Mouse (Mus musculus): ENCODE measurements around the gene Pdss2.

Pdss2 gene

DNA sequence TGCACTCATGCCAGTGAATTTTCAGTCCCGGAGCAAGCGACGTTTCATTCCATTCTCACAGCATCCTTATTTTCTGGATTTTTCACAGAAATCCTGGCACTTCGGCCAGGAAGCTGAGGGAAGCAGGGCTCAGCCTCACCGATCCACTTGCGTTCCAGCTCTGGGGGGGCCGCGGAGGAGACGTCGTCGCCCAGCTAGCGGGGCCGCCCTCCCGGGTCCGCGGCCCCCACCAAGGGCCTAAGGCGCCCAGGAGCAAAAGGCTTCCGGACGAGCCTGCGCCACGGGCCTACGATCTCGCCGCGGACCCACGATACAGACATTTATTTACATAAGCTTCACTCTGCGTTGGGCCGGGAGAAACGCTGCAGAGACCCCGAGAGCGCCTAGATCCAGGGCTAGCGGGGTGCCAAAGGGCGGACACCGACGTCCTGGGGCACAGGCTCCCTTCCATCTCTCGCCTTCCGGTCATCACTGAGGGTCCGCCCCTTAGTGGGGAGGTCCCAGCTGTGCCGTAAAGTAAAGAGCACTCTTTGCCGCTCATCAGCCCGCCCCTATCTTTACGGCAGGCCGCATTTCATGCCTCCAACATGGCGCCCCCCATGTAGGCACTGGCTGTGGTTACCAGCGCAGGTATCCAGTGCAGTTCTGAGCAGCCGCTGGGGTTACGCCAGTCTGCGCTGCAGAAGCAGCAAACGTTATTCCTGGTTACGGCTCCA is at the start of gene Pdss2:
Gene Pdss2, plus strand, starts transcription at position 577 of the 716 bp plus-strand sequence.
- DNase-seq, result peak; percentile 84 to 88

DNA sequence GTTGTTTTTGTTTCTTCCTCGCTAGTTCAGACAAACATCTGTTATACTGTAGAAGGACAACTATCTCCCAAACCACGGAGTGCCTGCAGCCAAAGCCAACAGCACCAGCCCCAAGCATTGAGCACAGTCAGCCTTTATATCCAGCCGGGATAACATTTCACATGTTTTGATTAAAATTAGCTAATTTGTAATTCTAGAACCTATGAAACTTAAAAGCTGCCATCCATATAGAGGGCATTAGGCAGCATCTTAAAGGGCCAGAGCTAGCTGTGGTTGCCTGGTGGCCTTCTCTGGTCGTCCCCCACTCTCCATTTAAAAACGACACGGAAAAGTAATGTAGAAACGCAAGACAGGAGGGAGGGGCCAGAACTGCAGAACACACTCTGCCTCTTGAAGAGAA is 49.2 kb upstream of the Pdss2 start:
- DNase-seq, result no peak

GRCm38 (mm10) chr10:43172554-43172953 is 48.7 kb upstream of the Pdss2 start:
- no peak for DNase-seq

DNA sequence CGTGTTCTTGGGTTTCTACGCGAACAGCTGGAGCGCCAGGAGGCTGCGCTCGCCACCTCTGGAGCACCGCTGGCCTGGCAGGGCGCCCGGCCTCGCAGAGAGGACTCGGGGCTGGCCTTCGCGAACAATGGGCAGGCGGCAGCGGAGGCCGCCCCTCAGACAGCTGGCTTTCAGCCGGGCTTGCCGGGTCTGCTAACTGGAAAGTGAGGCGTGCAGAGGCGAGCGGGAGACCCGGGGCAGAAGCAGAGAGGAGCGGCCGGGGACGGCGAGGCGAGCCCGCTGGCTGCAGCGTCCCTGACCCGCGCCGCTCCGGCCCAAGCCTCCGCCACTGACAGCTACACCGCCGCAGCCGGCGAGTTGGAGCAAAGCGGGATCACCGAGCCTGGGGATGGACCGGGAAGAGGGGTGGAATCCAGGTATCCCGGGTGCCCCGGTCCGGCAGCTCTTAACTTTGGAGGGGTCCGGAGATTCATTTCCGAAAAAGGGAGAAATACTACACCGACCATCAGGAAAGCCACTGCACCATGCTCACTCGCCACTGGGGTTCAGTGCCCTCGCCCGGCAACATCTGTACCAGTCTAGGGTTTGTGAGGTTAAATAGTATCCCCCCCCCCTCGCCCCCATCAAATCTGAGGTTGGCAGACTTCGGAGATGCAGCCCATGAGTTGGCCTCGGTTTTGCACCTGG is 48.0 kb upstream of the Pdss2 start:
- DNase-seq, result peak in 1 of 2 experiments; percentile 8

DNA sequence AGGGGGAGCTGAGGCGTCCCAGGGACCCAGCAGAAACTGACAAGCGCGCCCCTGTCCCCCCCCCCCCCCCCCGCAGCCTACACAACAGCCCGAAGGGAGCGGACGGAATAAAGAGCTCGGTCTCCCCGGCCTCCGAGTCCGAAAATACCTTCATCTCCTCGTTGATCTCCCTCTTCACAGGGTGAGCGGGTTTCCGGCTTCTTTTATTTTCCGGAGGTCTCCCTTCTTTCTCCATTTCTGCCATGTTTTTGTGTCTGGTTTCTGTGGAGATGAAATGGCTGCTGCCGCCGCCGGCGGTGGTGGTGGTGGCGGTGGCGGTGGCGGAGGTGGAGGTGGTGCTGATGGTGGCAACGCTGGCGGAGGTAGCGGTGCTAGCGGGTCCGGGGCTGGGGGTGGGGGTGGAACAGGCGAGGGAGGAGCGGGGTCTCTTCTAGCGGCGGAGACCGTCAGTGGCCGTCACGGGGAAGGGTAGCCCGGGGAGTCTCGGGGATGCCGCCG is 47.4 kb upstream of the Pdss2 start:
- DNase-seq, result peak in 1 of 2 experiments; percentile 3

DNA sequence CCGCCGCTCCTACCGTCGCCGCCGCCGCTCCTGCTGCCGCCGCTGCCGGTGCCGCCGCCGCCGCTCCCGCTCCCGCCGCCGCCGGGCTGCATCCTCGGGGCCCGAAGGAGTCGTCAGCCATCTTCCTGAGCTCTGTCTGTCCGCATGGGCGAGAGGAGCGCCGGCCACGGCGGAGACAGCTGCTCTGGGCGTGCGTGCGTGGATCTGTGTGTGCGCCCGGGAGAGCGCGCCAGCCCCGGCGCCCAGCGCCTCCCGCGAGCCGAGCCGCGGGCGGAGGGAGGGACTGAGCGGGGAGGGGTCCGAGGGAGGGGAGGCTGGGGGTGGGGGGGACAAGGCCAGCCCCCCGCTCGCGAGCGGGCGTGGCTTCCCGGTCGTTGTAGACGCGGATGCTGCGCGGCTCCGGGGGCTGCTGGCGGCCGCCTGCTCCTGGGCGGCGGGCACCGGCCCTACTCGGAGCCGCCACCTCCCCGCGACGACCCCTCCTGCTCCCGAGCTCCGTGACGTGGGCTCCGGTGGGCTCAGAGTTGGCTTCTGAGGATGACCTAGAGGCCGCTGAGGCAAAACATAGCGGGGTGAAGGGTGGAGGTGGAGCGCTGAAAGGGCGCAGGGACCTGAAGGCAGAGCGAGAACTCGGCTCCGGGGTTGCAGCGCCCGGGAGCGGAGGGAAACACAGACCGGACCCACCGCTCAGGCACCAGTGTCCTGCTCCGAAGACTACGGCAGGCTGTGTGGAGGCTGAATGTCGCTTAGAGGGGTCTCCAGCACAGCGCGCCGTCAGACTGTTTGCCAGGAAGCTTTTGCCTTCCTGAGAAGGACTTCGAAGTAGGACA is 46.7 kb upstream of the Pdss2 start, which contains the start of the genes Sobp and 9030612E09Rik:
Gene Sobp, minus strand, starts transcription at position 205 of the 830 bp plus-strand sequence.
Gene 9030612E09Rik, plus strand, starts transcription at position 379 of the 830 bp plus-strand sequence.
- DNase-seq, result peak in 1 of 2 experiments; percentile 1

- no peak for DNase-seq
Observed at GRCm38 (mm10) chr10:43175156-43175601, 46.1 kb upstream of the Pdss2 start.

DNA sequence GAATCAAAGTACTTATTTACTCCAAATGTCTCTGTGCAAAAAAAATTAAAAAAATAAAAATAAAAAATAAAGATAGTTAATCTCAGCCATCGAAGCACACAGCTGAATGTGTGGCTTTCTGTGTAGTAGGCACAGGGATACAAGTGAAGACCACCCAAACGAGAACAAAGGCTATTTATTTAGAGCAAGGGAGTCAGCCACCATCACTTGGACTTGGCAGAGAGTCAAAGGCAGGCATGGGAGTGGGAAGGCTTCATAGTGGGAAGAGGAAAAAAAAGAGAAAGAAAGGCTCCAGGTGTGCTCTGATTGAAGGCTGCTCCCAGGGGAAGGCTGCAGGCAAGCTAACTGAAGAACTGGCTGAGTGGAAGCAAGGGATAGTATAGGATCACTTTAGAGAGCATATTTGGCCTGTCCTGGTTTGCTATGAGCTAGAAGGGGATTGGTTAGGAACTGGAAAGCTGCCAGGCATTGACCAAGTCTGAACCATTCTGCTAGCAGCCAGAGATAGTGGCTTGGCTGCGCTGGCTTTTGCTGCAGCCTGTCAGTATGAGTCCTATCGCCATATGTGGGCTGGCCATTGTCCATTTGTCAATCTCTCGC is 40.9 kb upstream of the Pdss2 start:
- DNase-seq, result no peak

GRCm38 (mm10) chr10:43200206-43200605 is 21.1 kb upstream of the Pdss2 start:
- no peak for DNase-seq

- no peak for DNase-seq
Observed at GRCm38 (mm10) chr10:43203865-43204264, 17.4 kb upstream of the Pdss2 start.

DNA sequence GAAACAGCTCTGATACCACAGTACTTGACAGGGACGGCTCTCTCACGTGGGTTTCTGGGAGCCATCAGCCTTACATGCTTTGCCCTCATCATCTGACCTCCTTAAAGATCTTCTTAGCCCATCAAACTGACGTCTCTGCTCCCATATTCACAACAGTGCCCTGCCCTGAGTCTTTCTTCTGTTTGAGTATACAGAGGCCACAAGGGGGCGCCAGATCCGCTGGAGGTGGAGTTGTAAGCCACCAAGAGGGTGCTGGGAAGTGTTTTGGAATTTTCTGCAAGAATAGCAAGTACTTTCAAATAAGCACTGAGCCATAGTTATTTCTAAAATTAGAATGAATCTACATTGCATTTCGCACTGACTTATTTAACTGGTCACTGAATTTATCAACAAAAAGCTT is 9.4 kb upstream of the Pdss2 start:
- DNase-seq, result peak; percentile 21 to 64

DNA sequence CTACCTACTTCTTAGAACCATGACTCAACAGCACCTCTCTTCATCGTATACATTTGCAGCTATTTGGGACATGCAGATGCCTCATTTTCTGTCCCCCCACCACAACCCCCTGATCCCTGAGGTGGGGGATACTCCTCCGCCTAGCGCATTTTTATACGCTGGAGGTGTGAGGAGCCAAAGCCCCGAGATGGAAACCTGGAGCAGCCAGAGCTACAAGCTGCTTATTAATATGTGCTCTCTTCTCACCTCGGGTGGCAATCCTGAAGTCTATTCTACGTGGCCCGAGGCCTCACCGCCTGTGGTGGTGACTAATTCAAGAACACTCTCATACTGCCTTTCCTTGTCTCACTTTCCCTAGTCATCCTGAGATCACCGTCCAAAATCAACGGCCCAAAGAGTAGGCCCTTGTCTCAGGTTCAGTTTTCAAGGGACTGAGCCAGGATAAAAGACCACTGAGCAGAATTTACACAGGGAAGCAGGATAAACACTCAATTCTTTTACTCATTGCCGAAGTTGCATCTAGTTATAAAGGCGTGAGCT is 3.9 kb upstream of the Pdss2 start:
- no peak for DNase-seq

- DNase-seq, result no peak
Observed at GRCm38 (mm10) chr10:43220479-43220878, 807 bp upstream of the Pdss2 start.

- DNase-seq, result no peak
Observed at GRCm38 (mm10) chr10:43221659-43222058, 373 bp downstream of the Pdss2 start.

DNA sequence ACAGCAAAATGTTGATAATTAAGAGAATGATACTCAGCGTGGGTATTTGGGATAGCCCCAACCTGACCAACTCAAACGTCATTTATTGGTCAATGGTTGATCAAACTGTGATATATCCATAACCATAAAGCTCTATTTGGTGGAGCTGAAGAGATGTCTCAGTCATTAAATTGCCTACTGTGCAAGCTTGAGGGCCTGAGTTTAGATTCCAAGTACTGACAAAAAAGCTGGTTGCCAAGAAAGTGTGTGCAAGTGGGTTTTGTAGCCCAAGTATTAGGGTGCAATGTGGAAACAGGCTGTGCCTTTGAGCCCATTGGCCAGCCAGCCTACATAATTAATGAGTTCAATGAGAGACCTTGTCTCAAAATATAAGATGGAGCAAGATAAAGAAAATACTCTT is 2.1 kb downstream of the Pdss2 start:
- no peak for DNase-seq

- DNase-seq, result no peak
Observed at GRCm38 (mm10) chr10:43226391-43226790, 5.1 kb downstream of the Pdss2 start.

GRCm38 (mm10) chr10:43229236-43229635 is 8.0 kb downstream of the Pdss2 start:
- DNase-seq, result no peak

DNA sequence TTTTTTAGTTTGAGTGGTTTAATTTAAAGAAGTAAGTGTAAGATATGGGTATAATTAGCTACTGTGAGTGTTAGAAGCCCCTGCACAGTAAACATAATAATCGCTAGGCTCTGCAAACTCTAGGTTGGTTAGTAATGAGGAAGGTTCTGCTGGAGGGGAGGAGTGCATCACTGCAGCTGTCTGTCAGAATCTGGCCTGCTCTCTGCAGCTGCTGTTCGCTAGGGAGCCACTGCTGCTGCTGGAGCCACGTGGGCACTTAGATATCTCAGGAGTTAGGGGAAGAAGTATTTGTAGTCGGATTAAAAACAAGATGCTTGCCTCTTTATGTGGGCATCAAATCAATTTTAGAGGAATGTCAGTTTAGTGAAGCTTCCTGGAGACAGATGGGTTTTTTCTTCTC is 13.2 kb downstream of the Pdss2 start:
- DNase-seq, result no peak

DNA sequence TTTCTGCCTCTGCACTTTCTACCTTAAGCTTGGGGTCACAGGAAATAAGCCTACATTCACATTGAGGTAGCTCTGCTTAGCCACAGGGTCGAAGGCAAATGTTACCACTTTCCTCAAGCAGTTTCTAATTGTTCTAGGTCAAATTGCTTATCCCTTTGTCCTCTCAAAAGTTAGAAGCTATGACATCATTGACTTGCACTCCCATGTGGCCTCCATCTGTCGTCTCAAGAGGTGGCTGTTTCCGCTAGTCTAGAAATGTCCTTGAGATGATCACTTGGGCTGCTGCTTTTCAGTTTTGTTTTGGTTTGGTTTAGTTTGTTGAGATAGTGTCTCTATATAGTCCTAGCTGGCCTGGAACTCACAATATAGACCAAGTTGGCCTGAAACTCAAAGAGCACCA is 13.7 kb downstream of the Pdss2 start:
- DNase-seq, result no peak

- DNase-seq, result no peak
Observed at GRCm38 (mm10) chr10:43235758-43236669, 14.7 kb downstream of the Pdss2 start.

DNA sequence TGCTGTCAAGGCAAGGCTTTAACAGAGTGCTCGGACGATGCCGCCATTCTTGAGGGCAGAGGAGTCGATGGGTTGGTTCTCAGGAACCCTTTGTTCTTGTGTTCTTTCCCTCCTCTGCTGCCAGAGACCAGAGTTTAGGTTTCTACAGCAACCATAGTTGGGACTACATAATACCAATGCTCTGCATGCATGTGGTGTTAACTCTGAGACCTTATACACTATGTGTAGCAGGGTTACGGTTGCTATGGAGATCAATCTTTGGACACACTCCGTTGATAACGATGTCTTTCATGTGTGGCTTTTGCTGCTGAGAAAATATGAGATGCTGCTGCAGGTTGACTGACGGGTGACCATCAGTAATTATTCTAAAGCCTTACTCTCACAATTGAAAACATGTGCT is 20.9 kb downstream of the Pdss2 start:
- DNase-seq, result no peak

Measured in spleen, adult 18-20 months (tissue).